Comparison of ENCODE assay signal across 26 mouse cellular contexts in the genomic region with DNA sequence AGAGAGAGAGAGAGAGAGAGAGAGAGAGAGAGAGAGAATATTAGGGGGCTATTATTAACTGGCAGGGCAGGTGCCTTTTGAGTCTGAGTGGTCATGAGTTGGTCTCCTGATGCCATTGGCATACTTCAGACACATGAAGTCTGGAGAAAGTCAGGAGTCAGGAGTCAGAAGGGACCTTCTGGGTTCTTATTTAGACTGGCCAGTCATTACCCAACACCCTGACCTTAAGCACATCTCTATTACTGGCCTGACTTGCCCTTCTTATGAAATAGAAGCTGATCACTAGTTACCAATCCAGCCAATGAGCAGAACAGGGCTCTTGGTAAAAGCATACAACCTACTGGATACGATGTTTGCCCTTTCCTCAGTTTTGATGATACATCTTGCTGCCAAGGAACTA. TPM values are rescaled to one million over a fixed set of nuclear protein-coding genes. Genes with fewer than 3 reads are reported as not detected.
DNase-seq lines count a peak whose midpoint lies in the region; ATAC-seq and TF ChIP-seq lines count a peak whose summit lies in the region.
"Had no signal": no experiment of that assay in that cellular context is flagged by ENCODE, and none has a peak within 500 bp of the region (broad histone marks: within the 10 kb centered on the region; RNA-seq: fewer than 3 reads in every experiment).

No protein-coding gene starts in this region.

- no peak for ATAC-seq in heart, embryonic 11.5 days (replicated peaks; ENCODE audit: insufficient number of reproducible peaks, low FRiP score, low TSS enrichment)
- ATAC-seq in lung, embryonic 14.5 days (ENCODE audit: insufficient read depth) = no peak
- no peak for ATAC-seq in kidney, embryonic 15.5 days (replicated peaks; ENCODE audit: low FRiP score)
- no peak for ATAC-seq in inflammation-experienced regulatory T-cells, adult 6 months
- ATAC-seq: activated CD4-positive, CD25-positive, alpha-beta regulatory T cell, adult 4 months; forebrain, embryonic 15.5 days; hindbrain, postnatal 0 days; intestine, postnatal 0 days had no signal

- H3K27me3 ChIP-seq in heart, embryonic 11.5 days (ENCODE audit: control insufficient read depth, insufficient read depth, low read length) = no peaks in the 10 kb centered on the region
- H3K27me3 ChIP-seq in lung, embryonic 14.5 days (ENCODE audit: insufficient read depth, low read length) = no peaks in the 10 kb centered on the region
- no peaks in the 10 kb centered on the region for H3K27me3 ChIP-seq in kidney, embryonic 15.5 days
- H3K27me3 ChIP-seq: embryonic facial prominence, embryonic 13.5 days; forebrain, embryonic 15.5 days had no signal

- no peak overlapping the region for H3K9ac ChIP-seq in heart, embryonic 11.5 days (ENCODE audit: low read depth, low read length)
- no peak overlapping the region for H3K9ac ChIP-seq in lung, embryonic 14.5 days
- H3K9ac ChIP-seq in kidney, embryonic 15.5 days = no peak overlapping the region
- H3K9ac ChIP-seq: embryonic facial prominence, embryonic 13.5 days; forebrain, embryonic 12.5 days; forebrain, embryonic 15.5 days; hindbrain, embryonic 14.5 days had no signal

- intact Hi-C loops in heart, postnatal 14 days (cut with DNase I) = no loop called here

- no peak for TF ChIP-seq CTCF in lung, embryonic 14.5 days (IDR thresholded peaks at IDR 0.05; ENCODE audit: low read depth)

- no peaks in the 10 kb centered on the region for H3K9me3 ChIP-seq in heart, embryonic 11.5 days (replicated peaks; ENCODE audit: control insufficient read depth, low read length)
- H3K9me3 ChIP-seq in lung, embryonic 14.5 days (ENCODE audit: low read depth, low read length) = no peaks in the 10 kb centered on the region
- no peaks in the 10 kb centered on the region for H3K9me3 ChIP-seq in kidney, embryonic 15.5 days (replicated peaks)
- H3K9me3 ChIP-seq: embryonic facial prominence, embryonic 10.5 days; embryonic facial prominence, embryonic 13.5 days; forebrain, embryonic 12.5 days; forebrain, embryonic 15.5 days had no signal

- H3K27ac ChIP-seq in heart, embryonic 11.5 days (ENCODE audit: low read depth, low read length) = 0 out of 2 replicates have a peak overlapping the region, but pooled peaks have one; percentile 41
- H3K27ac ChIP-seq in lung, embryonic 14.5 days (ENCODE audit: low read depth) = 0 out of 2 replicates have a peak overlapping the region, but pooled peaks have one; percentile 24
- H3K27ac ChIP-seq in kidney, embryonic 15.5 days = no peak overlapping the region
- H3K27ac ChIP-seq: embryonic facial prominence, embryonic 13.5 days; forebrain, embryonic 12.5 days; forebrain, embryonic 15.5 days; hindbrain, embryonic 14.5 days; hindbrain, postnatal 0 days had no signal

- H3K4me3 ChIP-seq in heart, embryonic 11.5 days (ENCODE audit: low read depth, low read length) = no peak overlapping the region
- no peak overlapping the region for H3K4me3 ChIP-seq in lung, embryonic 14.5 days (ENCODE audit: low read depth, low read length)
- H3K4me3 ChIP-seq in kidney, embryonic 15.5 days (replicated peaks) = no peak overlapping the region
- H3K4me3 ChIP-seq: embryonic facial prominence, embryonic 10.5 days; embryonic facial prominence, embryonic 13.5 days; erythroblast, embryonic 14.5 days; forebrain, embryonic 12.5 days; forebrain, embryonic 15.5 days had no signal

- WGBS in heart, embryonic 11.5 days (ENCODE audit: insufficient replicate concordance) = 88% methylated on average over 1 of the region's 1 CpGs
- WGBS in lung, embryonic 14.5 days = 77% methylated on average over 1 of the region's 1 CpGs
- WGBS in kidney, embryonic 15.5 days = 92% methylated on average over 1 of the region's 1 CpGs

- peaks cover 24% of the 10 kb centered on the region for H3K4me1 ChIP-seq in heart, embryonic 11.5 days (ENCODE audit: control insufficient read depth, insufficient read depth, low read length)
- peaks cover 12% of the 10 kb centered on the region; the same call in 1 of the 2 replicates for H3K4me1 ChIP-seq in lung, embryonic 14.5 days (ENCODE audit: insufficient read depth)
- peaks cover 63% of the 10 kb centered on the region for H3K4me1 ChIP-seq in kidney, embryonic 15.5 days

- H3K4me2 ChIP-seq in heart, embryonic 11.5 days = no peak overlapping the region
- no peak overlapping the region for H3K4me2 ChIP-seq in lung, embryonic 14.5 days
- no peak overlapping the region for H3K4me2 ChIP-seq in kidney, embryonic 15.5 days
- H3K4me2 ChIP-seq: embryonic facial prominence, embryonic 13.5 days; forebrain, embryonic 12.5 days; forebrain, embryonic 15.5 days; hindbrain, embryonic 14.5 days had no signal

- peak; percentile 62 for DNase-seq in gastrocnemius, adult 18-20 months (ENCODE audit: low spot score)
- DNase-seq in gastrocnemius, postnatal 25 days = no peak
- DNase-seq in heart, postnatal 14 days = no peak
- no peak for DNase-seq in lung, embryonic 14.5 days
- no peak for DNase-seq in lung, postnatal 4 days
- DNase-seq: adrenal gland, postnatal 10 days; cerebellum, adult 11-12 months; cerebellum, adult 8-10 months; cerebellum, postnatal 10 days; cerebellum, postnatal 36 days; embryo, embryonic 11 days; gastrocnemius, postnatal 36 days; heart, postnatal 36 days had no signal

- no peaks in the 10 kb centered on the region for H3K36me3 ChIP-seq in heart, embryonic 11.5 days (ENCODE audit: control insufficient read depth, insufficient read depth, low read length)
- no peaks in the 10 kb centered on the region for H3K36me3 ChIP-seq in lung, embryonic 14.5 days (ENCODE audit: insufficient read depth)
- no peaks in the 10 kb centered on the region for H3K36me3 ChIP-seq in kidney, embryonic 15.5 days
- H3K36me3 ChIP-seq: embryonic facial prominence, embryonic 10.5 days; embryonic facial prominence, embryonic 13.5 days; forebrain, embryonic 12.5 days; forebrain, embryonic 15.5 days had no signal

RNA-seq across cellular contexts. Expression of a gene that starts 2.2 kb away (rescaled TPM):
- total RNA-seq in gastrocnemius, adult 18-20 months (2021) = 100 to 1,000 TPM; 310 to 354 TPM
- total RNA-seq in gastrocnemius, postnatal 25 days (2021) = 100 to 1,000 TPM in 1 of 2 experiments, 10 to 100 TPM in 1; 73.2 to 356 TPM
- 3,442 and 3,640 TPM in 2 replicates for polyA plus RNA-seq in heart, embryonic 11.5 days (2014; fragmentation: Nextera tagmentation; extraction: Ambion mirVana)
- total RNA-seq in heart, postnatal 14 days (2021) = 10 to 100 TPM; 18.6 to 29.4 TPM
- polyA plus RNA-seq in lung, embryonic 14.5 days (2014; fragmentation: Nextera tagmentation; extraction: Ambion mirVana) = 11.4 and 63.9 TPM in 2 replicates
- 36.1 and 56.2 TPM in 2 replicates for polyA plus RNA-seq in kidney, embryonic 15.5 days (2015; fragmentation: Nextera tagmentation; extraction: Ambion mirVana)
- polyA plus RNA-seq in inflammation-experienced regulatory T-cells, adult 6 months (2017; shearing (Covaris generic)) = not detected
- total RNA-seq: granulocyte monocyte progenitor cell, adult 5-6 weeks had no signal
- polyA plus RNA-seq: activated CD4-positive, CD25-positive, alpha-beta regulatory T cell, adult 4 months; erythroblast, embryonic 14.5 days had no signal

RNA-seq across cellular contexts. Expression of a gene that starts 11.1 kb away (rescaled TPM):
- total RNA-seq in gastrocnemius, adult 18-20 months (2021) = 100 to 1,000 TPM; 152 to 154 TPM
- total RNA-seq in gastrocnemius, postnatal 25 days (2021) = 100 to 1,000 TPM in 1 of 2 experiments, 10 to 100 TPM in 1; 56.9 to 161 TPM
- polyA plus RNA-seq in heart, embryonic 11.5 days (2014; fragmentation: Nextera tagmentation; extraction: Ambion mirVana) = 61.5 and 68.1 TPM in 2 replicates
- 10 to 100 TPM; 17.2 to 18.4 TPM for total RNA-seq in heart, postnatal 14 days (2021)
- polyA plus RNA-seq in lung, embryonic 14.5 days (2014; fragmentation: Nextera tagmentation; extraction: Ambion mirVana) = 75.4 and 79.5 TPM in 2 replicates
- polyA plus RNA-seq in kidney, embryonic 15.5 days (2015; fragmentation: Nextera tagmentation; extraction: Ambion mirVana) = 79.5 and 86.2 TPM in 2 replicates
- polyA plus RNA-seq in inflammation-experienced regulatory T-cells, adult 6 months (2017; shearing (Covaris generic)) = 1 to 10 TPM in 1 of 3 experiments, under 1 TPM in 1, not detected in 1; 0.94 to 7.2 TPM

RNA-seq across cellular contexts. Expression of a gene that starts 41.4 kb away (rescaled TPM):
- under 1 TPM in 1 of 2 experiments, not detected in 1; 0.09 TPM for total RNA-seq in gastrocnemius, adult 18-20 months (2021)
- total RNA-seq in gastrocnemius, postnatal 25 days (2021) = not detected
- 2.3 and 3.1 TPM in 2 replicates for polyA plus RNA-seq in heart, embryonic 11.5 days (2014; fragmentation: Nextera tagmentation; extraction: Ambion mirVana)
- 1 to 10 TPM; 4.9 to 6.0 TPM for total RNA-seq in heart, postnatal 14 days (2021)
- 14.4 and 14.5 TPM in 2 replicates for polyA plus RNA-seq in lung, embryonic 14.5 days (2014; fragmentation: Nextera tagmentation; extraction: Ambion mirVana)
- polyA plus RNA-seq in kidney, embryonic 15.5 days (2015; fragmentation: Nextera tagmentation; extraction: Ambion mirVana) = 21.7 and 22.1 TPM in 2 replicates
- 1 to 10 TPM; 1.9 to 5.2 (median 2.4) TPM for polyA plus RNA-seq in inflammation-experienced regulatory T-cells, adult 6 months (2017; shearing (Covaris generic))
- total RNA-seq: gastrocnemius, postnatal 36 days; granulocyte monocyte progenitor cell, adult 5-6 weeks had no signal
- polyA plus RNA-seq: erythroblast, embryonic 14.5 days had no signal

RNA-seq across cellular contexts. Expression of a gene that starts 57.2 kb away (rescaled TPM):
- total RNA-seq in gastrocnemius, adult 18-20 months (2021) = 10 to 100 TPM; 21.6 to 31.7 TPM
- total RNA-seq in gastrocnemius, postnatal 25 days (2021) = 10 to 100 TPM; 24.8 to 41.1 TPM
- 183 and 209 TPM in 2 replicates for polyA plus RNA-seq in heart, embryonic 11.5 days (2014; fragmentation: Nextera tagmentation; extraction: Ambion mirVana)
- 10 to 100 TPM; 60.3 to 66.0 TPM for total RNA-seq in heart, postnatal 14 days (2021)
- 271 and 297 TPM in 2 replicates for polyA plus RNA-seq in lung, embryonic 14.5 days (2014; fragmentation: Nextera tagmentation; extraction: Ambion mirVana)
- polyA plus RNA-seq in kidney, embryonic 15.5 days (2015; fragmentation: Nextera tagmentation; extraction: Ambion mirVana) = 119 and 137 TPM in 2 replicates
- 10 to 100 TPM; 19.5 to 31.9 (median 26.9) TPM for polyA plus RNA-seq in inflammation-experienced regulatory T-cells, adult 6 months (2017; shearing (Covaris generic))

RNA-seq across cellular contexts. Expression of a gene that starts 59.1 kb away (rescaled TPM):
- 1 to 10 TPM; 3.3 to 4.3 TPM for total RNA-seq in gastrocnemius, adult 18-20 months (2021)
- total RNA-seq in gastrocnemius, postnatal 25 days (2021) = 1 to 10 TPM; 6.2 to 8.4 TPM
- 3,916 and 3,947 TPM in 2 replicates for polyA plus RNA-seq in heart, embryonic 11.5 days (2014; fragmentation: Nextera tagmentation; extraction: Ambion mirVana)
- 1,000 to 10,000 TPM; 7,950 to 8,027 TPM for total RNA-seq in heart, postnatal 14 days (2021)
- 6.0 and 57.2 TPM in 2 replicates for polyA plus RNA-seq in lung, embryonic 14.5 days (2014; fragmentation: Nextera tagmentation; extraction: Ambion mirVana)
- polyA plus RNA-seq in kidney, embryonic 15.5 days (2015; fragmentation: Nextera tagmentation; extraction: Ambion mirVana) = 22.2 and 39.9 TPM in 2 replicates
- under 1 TPM in 1 of 3 experiments, not detected in 2; 0.24 TPM for polyA plus RNA-seq in inflammation-experienced regulatory T-cells, adult 6 months (2017; shearing (Covaris generic))
- total RNA-seq: granulocyte monocyte progenitor cell, adult 5-6 weeks had no signal
- polyA plus RNA-seq: erythroblast, embryonic 14.5 days had no signal

Comparison
In these comparisons a context has a peak if more than half of its experiments do, and no peak if none do; other contexts are left out.
1. RNA of a gene that starts 2.2 kb away (polyA plus RNA-seq): 3,442 to 3,640 TPM in heart, embryonic 11.5 days; 36.1 to 56.2 TPM in kidney, embryonic 15.5 days, 11.4 to 63.9 TPM in lung, embryonic 14.5 days and not detected in inflammation-experienced regulatory T-cells, adult 6 months; every median in the first group is over 10 times any median in the second.